Mouse (Mus musculus) heart, adult 2 months (tissue): ENCODE results near the gene Rpl27. TPM values are rescaled to one million over a fixed set of nuclear protein-coding genes. Genes with fewer than 3 reads are reported as not detected.
"Not testable (repeated sequence)": the region's sequence is repeated elsewhere in the genome, so short reads cannot be mapped to it uniquely, and the experiment has no call there.

Experiments used
- DNase-seq, 2 experiments: peaks; one replicate each; pipeline ENCODE4 v3.0.0; 2021
- H3K27ac ChIP-seq: fragments of 200-600 bp; 2 replicates; pipeline ENCODE4 v1.8.1; 2022
- H3K27me3 ChIP-seq: fragments of 200-500 bp; 2 replicates; pipeline ENCODE4 v1.6.1; 2012; ENCODE audit warnings: mild to moderate bottlenecking, low read length, inconsistent platforms, mixed read lengths; ENCODE audit not compliant: control insufficient read depth, insufficient read depth
- H3K36me3 ChIP-seq: fragments of 200-500 bp; 2 replicates; pipeline ENCODE4 v1.6.1; 2012; ENCODE audit warnings: low read length, inconsistent platforms; ENCODE audit not compliant: control insufficient read depth, insufficient read depth
- H3K4me1 ChIP-seq: fragments of 200-500 bp; 2 replicates; pipeline ENCODE4 v1.6.1; 2011; ENCODE audit warnings: low read length; ENCODE audit not compliant: control insufficient read depth, insufficient read depth
- H3K4me3 ChIP-seq: fragments of 200-600 bp; 2 replicates; pipeline ENCODE4 v1.8.1; 2022
- H3K79me2 ChIP-seq: fragments of 200-500 bp; replicated peaks from 2 replicates; pipeline ENCODE4 v1.6.1; 2012; ENCODE audit warnings: mild to moderate bottlenecking, inconsistent platforms, low read length, moderate library complexity, mixed read lengths; ENCODE audit not compliant: control insufficient read depth, insufficient read depth
- H3K9ac ChIP-seq: fragments of 200-500 bp; 2 replicates; pipeline ENCODE4 v1.6.1; 2012; ENCODE audit warnings: low read depth, mild to moderate bottlenecking, control low read depth, inconsistent platforms, low read length, mixed read lengths
- CTCF ChIP-seq: fragments of 200-600 bp; IDR thresholded peaks from 2 replicates; pipeline ENCODE4 v1.8.1; 2022; ENCODE audit warnings: antibody characterized with exemption, mild to moderate bottlenecking, moderate library complexity
- EP300 ChIP-seq: fragments of 200-500 bp; IDR thresholded peaks from 2 replicates; pipeline ENCODE4 v1.6.1; 2011; ENCODE audit warnings: low read depth, low read length, control low read depth; ENCODE audit not compliant: insufficient read depth
- POLR2A ChIP-seq: fragments of 200-500 bp; IDR thresholded peaks from 2 replicates; pipeline ENCODE4 v1.6.1; 2011; ENCODE audit warnings: mild to moderate bottlenecking, low read depth, low read length, control low read depth; ENCODE audit not compliant: insufficient read depth
- WGBS: fragments of 180-500 bp; shearing (Covaris S2); methylation state at CpG from one replicate; pipeline ENCODE4 v1.1.7; 2018; 5-methylcytosine and 5-hydroxymethylcytosine counted together
- intact Hi-C: fragments of 180-260 bp; cut with DNase I; formaldehyde crosslinking; loops from one replicate; pipeline ENCODE4 v1.15.1; 2025
- polyA plus RNA-seq: library from polyadenylated mRNA; depleted of rRNA; stranded (reverse); fragments of >200 nt; gene quantifications from 2 replicates; pipeline ENCODE4 v1.2.3, GENCODE M21; 2012
- total RNA-seq, 2 experiments: library from RNA; stranded (reverse); gene quantifications; 2 replicates each; pipeline ENCODE4 v1.2.3; 2021

Rpl27 gene
- total and polyA plus RNA-seq, 3 experiments, result 38.3 to 242 (median 48.4) TPM

- WGBS, result 1% methylated on average over 14 of the region's 14 CpGs
- Histone ChIP-seq H3K36me3 (peaks cover 18% of the 10 kb centered on the region), H3K27me3 (no peaks in the 10 kb centered on the region), H3K9ac (peak overlapping the region; percentile 73), H3K4me3 (peak overlapping the region; percentile 93), H3K27ac (peak overlapping the region; percentile 87), H3K4me1 (peaks cover 2% of the 10 kb centered on the region; the same call in 1 of the 2 replicates), H3K79me2 (no peaks in the 10 kb centered on the region; the same call in 1 of the 2 replicates)
- DNase-seq, result no peak
- TF ChIP-seq CTCF (no peak), EP300 (no peak), POLR2A (no peak)
- intact Hi-C loops, result loop anchor here (5.0 kb wide), 1 partner anchor 355 kb away; the partner anchor contains the start of gene Mlx
Measured at GRCm38 (mm10) chr11:101442760-101443159, 662 bp downstream of the Rpl27 start.

GRCm38 (mm10) chr11:101446319-101446718 lies 4.2 kb downstream of the Rpl27 start:
- H3K4me1 ChIP-seq, result peaks cover 7% of the 10 kb centered on the region
- no peaks in the 10 kb centered on the region for H3K27me3 ChIP-seq
- no peak overlapping the region for H3K9ac ChIP-seq
- intact Hi-C loops, result no loop called here
- H3K27ac ChIP-seq, result no peak overlapping the region
- no peak for DNase-seq
- 76% methylated on average over 1 of the region's 1 CpGs for WGBS
- H3K79me2 ChIP-seq, result no peaks in the 10 kb centered on the region; the same call in 1 of the 2 replicates
- H3K36me3 ChIP-seq, result peaks cover 20% of the 10 kb centered on the region
- H3K4me3 ChIP-seq, result no peak overlapping the region
- TF ChIP-seq POLR2A (no peak), CTCF (no peak), EP300 (no peak)

GRCm38 (mm10) chr11:101446860-101447259 lies 4.8 kb downstream of the Rpl27 start:
- H3K27ac ChIP-seq, intact Hi-C loops, H3K4me3 ChIP-seq, H3K9ac ChIP-seq, H3K4me1 ChIP-seq, H3K27me3 ChIP-seq, H3K79me2 ChIP-seq, DNase-seq: not testable (repeated sequence)
- 93% methylated on average over 8 of the region's 8 CpGs for WGBS
- H3K36me3 ChIP-seq, result peaks cover 22% of the 10 kb centered on the region

- H3K9ac ChIP-seq, result no peak overlapping the region
- peaks cover 8% of the 10 kb centered on the region for H3K4me1 ChIP-seq
- H3K27me3 ChIP-seq, result no peaks in the 10 kb centered on the region
- no peak overlapping the region for H3K4me3 ChIP-seq
- intact Hi-C loops, result loop anchor here (2.0 kb wide), 1 partner anchor 17 kb away; the partner anchor contains the start of gene Rnd2
- no peak for DNase-seq
- WGBS, result 87% methylated on average over 5 of the region's 5 CpGs
- H3K36me3 ChIP-seq, result peaks cover 22% of the 10 kb centered on the region
- peak overlapping the region; percentile 90 for H3K27ac ChIP-seq
- H3K79me2 ChIP-seq, result peaks cover 1% of the 10 kb centered on the region; the same call in 1 of the 2 replicates
- no peak for TF ChIP-seq POLR2A
- TF ChIP-seq CTCF, result no peak
- no peak for TF ChIP-seq EP300
Measured at GRCm38 (mm10) chr11:101447786-101448185, 5.7 kb downstream of the Rpl27 start.

- intact Hi-C loops, result loop anchor here (2.0 kb wide), 1 partner anchor 16 kb away; the partner anchor contains the start of gene Rnd2
- H3K4me1 ChIP-seq, result peaks cover 8% of the 10 kb centered on the region
- DNase-seq, result peak; percentile 83 to 89
- H3K36me3 ChIP-seq, result peaks cover 18% of the 10 kb centered on the region
- peak within 1 kb of the TSS; percentile 68 for H3K4me3 ChIP-seq
- TF ChIP-seq POLR2A, result peak; percentile 99
- TF ChIP-seq EP300, result peak; percentile 79
- TF ChIP-seq CTCF, result no peak
- 0 out of 2 replicates have a peak, but pooled peaks cover 1% of the 10 kb centered on the region for H3K79me2 ChIP-seq
- H3K27me3 ChIP-seq, result no peaks in the 10 kb centered on the region
- peak within 1 kb of the TSS; percentile 69 for H3K9ac ChIP-seq
- H3K27ac ChIP-seq, result peak within 1 kb of the TSS; percentile 90
- WGBS, result 3% methylated on average over 10 of the region's 10 CpGs
Measured at GRCm38 (mm10) chr11:101448274-101448746, 6.2 kb downstream of the Rpl27 start, which contains the start of gene Ifi35. Gene Ifi35, plus strand, starts transcription at chr11:101448407.

- Histone ChIP-seq H3K79me2 (peaks cover 3% of the 10 kb centered on the region; the same call in 1 of the 2 replicates), H3K36me3 (peaks cover 13% of the 10 kb centered on the region), H3K27me3 (no peaks in the 10 kb centered on the region), H3K4me3 (peak overlapping the region; percentile 68), H3K9ac (peak overlapping the region; percentile 69), H3K27ac (peak overlapping the region; percentile 90), H3K4me1 (peaks cover 8% of the 10 kb centered on the region)
- DNase-seq, result peak in 1 of 2 experiments; percentile 28
- intact Hi-C loops, result loop anchor here (2.0 kb wide), 1 partner anchor 16 kb away; the partner anchor contains the start of gene Rnd2
- TF ChIP-seq CTCF (no peak), EP300 (no peak), POLR2A (no peak)
- 57% methylated on average over 4 of the region's 4 CpGs for WGBS
Measured at GRCm38 (mm10) chr11:101448899-101449298, 6.8 kb downstream of the Rpl27 start.

- 75% methylated on average over 4 of the region's 4 CpGs for WGBS
- not testable (repeated sequence) for H3K36me3 ChIP-seq, H3K27ac ChIP-seq, H3K4me1 ChIP-seq, DNase-seq, H3K27me3 ChIP-seq, H3K9ac ChIP-seq, H3K79me2 ChIP-seq, H3K4me3 ChIP-seq
- intact Hi-C loops, result loop anchor here (2.0 kb wide), 1 partner anchor 15 kb away; the partner anchor contains the start of gene Rnd2
Measured at GRCm38 (mm10) chr11:101449596-101449995, 7.5 kb downstream of the Rpl27 start.
